Mouse (Mus musculus) cerebellum, adult 11 months (tissue): ENCODE measurements at regions not wholly inside any gene's neighbourhood (a gene's known extent, or its start where the extent isn't known, plus 50 kb on each side); places are given as distances from the start of the nearest gene placed in this dataset.
"Not testable (repeated sequence)": the region's sequence is repeated elsewhere in the genome, so short reads cannot be mapped to it uniquely, and the experiment has no call there.

Experiments used
- DNase-seq: peaks from one replicate; pipeline ENCODE4 v3.0.0; 2022

DNA sequence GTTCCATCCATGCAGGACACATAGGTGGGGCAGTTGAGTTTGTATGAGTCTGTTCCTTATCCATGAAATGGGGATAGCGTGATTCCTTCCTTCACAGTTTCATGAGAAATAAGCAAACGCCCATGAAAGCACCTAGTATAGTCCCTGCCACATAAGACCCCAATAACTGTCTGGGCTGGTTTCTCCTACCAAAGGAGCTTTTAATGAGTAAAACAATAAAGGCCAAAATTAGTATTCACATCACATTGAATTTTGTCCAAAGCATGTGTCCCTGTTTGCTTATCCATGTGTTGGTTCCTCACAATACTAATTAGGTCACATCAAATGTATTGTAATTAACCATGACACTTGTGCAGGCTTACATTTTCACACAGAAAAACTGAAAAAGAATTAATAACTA is 221.3 kb downstream of the Prdm13 start:
- DNase-seq = no peak

DNA sequence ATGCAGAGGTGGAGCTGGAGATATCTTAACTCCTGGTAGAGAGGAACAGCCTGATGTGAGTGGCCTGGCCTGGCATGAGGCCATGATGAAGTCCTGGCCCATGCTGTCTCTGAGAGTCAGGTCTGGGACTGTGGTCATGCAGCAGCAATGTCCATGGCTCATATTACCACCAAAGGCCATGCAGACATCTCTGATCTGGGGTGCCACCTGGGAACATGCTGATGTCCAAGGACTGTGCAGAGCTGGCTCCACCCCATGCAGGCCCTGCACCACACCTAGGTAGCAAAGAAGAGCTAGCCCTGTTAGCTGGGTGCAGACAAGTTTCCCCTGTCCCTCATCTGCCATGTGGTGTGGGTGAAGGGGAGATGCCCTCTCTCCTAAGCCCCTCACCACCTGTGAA is 244.5 kb downstream of the Prdm13 start:
- DNase-seq = no peak

DNA sequence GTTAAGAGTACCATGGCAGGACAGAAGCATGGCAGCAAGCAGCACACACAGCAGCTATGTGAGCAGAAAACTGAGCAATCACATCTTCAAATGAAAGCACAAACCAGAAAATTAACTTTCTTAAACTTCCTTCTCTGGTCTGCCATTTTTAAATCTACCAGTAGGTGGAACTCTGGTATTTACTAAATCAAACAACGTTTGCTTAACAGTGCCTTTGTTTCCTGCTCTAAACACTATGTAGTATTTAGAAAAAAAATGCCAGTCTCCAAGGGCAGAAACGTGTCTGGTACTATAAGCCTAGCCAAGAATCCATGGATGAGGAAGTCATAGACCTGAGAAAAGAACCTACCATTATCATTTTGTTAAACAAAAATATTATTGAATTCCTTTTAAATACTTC is 249.1 kb downstream of the Prdm13 start:
- DNase-seq = no peak

DNA sequence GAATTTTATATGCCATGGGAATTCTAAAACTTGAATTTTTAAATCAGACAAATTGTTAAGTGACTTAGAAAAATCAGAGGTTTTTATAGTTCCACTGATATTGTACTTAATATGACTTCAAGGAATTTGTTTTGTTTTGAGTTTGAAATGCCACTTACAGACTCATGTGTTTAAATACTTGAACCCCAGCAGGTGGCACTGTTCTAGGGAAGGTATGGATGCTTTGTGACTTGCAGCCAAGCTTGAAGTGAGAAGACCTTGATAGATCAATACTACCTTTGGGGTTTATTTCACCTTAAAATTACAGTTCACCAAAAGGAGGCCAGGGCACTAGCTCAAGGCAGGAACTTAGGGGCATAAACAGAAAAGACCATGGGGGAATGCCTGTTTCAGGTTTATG is 277.9 kb downstream of the Prdm13 start:
- DNase-seq = no peak

DNA sequence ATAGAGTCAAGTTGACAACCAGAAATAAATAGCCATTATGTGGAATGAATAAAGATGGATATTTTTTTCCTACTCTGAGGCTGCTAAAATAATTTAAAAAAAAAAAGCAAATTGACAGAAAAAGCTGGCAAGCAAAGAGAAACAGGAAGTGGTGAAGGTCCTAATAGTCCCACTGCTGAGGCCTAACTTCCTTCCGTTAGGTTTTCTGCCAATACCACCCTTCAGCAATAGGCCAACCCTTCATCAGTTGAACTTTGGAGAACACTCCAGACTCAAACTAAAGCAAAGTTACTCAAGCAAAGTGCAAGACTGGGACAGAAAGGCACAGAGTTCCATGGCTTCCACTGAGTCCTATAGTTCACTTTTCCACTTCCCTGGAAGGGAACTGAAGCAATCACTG is 316.4 kb downstream of the Prdm13 start:
- no peak for DNase-seq

DNA sequence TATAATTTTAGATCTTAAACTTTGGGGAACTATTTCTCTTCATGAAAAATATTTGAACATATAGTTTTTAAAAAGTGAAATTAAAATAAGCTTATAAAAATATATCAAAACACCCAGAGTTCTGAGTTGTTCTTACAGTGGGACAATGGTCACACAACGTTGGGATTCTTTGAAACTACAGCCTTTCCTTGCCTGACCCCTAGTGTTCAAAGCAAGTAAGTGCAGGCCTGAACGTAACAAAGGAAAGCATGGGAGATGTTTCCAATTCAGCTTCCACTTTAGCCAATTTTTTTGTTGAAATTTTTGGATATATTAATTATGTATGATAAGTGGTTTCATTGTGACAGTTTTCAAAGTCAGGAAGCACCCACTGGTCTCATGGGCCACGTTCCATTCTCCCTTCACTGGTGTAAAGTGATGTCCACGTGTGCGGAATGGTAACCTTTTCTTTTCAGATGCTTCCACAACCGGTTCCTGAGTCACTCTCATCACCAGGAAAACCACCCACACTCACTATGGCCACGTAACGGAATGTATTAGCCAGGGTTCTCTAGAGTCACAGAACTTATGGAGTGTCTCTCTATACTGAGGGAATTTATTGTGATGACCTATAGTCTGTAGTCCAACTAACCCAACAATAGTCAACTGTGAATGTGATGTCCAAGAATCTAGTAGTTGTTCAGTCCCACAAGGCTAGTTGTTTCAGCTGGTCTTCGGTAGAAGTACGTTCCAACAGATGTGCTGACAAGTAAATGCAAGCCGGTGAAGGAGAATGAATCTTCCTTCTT is 317.3 kb downstream of the Prdm13 start:
- DNase-seq = no peak

DNA sequence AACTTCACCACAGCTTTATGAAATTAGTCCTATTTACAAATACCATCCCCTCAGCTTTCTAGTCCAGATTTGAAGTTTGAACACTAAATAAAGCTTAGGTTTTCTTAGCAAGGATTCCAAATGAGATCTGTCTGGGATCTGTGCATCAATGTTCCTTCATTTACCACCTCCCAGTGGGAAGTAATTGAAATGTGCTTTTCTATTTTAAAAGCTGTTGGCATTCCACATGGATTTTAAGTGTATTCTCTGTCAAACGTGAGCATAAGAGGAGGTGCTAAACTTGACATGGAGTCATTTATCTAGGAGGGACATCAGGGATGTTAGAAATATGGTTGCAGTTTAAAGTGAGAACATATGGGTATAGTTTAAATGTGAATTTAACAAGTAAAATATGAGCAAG is 364.0 kb downstream of the Prdm13 start:
- no peak for DNase-seq

DNA sequence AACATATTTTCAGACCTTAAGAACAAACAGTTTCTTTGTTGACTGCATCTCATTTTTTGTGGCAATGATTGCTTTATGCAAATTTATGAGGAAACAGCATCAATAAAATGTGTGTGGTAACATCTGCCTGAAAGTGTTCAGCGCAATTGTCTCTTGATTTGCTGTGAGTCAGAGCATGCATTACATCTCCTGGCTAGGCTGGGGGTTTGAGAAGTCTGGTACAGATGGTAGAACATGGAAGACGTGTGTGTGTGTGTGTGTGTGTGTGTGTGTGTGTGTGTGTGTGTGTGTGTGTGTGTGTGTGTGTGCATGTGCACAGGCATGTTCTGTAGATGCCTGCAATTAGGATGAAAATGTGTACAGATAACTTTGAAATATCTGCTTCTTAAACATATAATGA is 376.5 kb downstream of the Prdm13 start:
- not testable (repeated sequence) for DNase-seq

DNA sequence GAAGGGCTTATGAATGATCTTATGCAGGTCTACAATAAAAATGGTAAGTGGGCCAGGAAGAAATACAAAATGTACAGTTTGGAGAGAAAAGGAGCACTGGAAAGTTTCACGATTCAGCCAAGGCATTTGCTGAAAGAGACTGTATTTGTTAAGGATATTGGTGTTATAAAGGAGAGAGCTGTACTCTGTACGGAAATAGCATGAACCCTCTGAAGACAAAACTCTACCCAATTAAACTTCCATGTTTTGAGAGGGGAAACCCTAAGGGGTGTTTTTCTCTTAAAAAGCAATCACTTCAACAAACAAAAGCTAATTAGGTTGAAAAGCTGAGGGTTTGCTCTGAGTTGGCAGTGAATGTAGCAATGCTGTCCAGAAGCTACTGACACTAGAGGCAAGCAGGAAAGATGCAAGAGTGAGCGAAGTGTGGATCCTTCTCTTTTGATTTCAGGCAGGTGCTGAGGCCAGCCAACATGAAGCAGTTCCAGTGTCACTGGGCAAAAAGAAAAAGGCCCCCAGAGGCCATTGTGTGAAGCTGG is 378.2 kb downstream of the Prdm13 start:
- no peak for DNase-seq

DNA sequence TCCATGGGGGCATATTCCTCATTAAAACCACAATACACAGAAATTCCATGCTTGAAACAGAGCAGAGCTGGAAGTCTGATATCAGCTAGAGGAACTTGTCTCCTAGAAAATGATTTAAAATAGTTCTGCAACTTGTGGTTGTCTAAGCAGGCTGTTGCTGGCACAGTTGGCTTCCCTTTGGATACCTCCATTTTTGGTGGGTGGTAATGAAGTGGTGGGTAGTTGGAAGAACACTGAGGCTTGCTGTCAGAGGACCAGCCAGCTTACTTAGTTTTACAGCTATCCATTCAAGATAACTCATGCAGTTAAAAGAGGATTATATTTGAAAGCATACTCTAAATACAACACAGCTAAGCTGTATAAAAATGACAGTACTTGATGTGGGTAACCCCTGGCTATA is 385.6 kb downstream of the Prdm13 start:
- DNase-seq = no peak

DNA sequence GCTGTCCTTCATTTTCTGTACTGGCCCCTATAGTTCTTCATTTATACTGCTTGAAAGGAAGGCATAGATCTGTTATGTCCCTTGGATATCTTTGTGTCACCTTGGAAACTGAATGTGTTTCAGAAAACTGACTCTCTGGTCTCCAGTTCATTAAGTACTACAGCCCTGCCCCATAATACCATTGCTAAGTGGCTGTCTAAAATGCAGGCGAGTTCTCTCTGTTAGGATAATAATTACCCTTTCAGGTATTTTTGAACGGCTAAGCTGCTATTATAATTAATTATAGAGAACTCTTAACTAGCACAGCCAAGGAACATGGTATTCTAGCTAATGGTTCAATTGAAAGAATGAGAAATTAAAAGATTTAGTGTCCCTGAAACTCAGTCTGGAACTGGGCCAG is 418.5 kb downstream of the Prdm13 start:
- no peak for DNase-seq

DNA sequence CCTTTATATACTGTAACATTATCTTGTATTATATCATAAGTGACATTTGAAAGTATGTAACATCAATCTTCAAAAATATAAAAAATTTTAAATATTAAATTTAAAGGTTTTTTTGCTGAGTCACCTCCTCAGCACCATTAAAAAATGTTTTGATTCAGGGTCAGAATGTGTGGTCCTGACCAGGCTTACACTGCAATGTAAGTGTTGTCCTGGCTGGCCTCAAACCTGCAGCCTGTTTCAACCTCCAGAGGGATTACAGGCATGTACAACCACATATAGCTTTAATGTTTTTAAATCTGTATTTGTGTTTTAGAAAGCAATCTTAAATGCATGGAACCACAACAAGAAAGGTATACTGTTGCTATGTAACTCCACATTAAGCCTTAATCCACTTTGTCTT is 418.9 kb downstream of the Prdm13 start:
- DNase-seq = no peak

DNA sequence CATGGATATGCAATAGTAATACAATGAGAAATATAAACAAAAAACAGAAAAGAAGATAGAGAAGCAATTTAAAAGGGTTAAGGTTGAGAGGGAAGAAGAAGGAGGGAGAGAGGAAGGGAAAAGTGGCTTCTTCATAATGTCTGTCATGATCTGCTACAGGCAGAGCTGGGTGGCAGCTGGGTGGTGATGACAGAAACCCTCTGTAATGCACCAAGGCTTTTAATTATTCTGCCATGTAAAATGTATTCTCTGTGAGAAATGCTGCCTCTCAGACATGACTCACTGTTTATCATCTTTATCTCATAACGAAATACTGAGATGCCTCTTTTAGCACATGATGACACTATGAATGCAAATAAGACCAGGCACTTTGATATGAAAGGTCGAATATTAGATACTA is 435.4 kb downstream of the Prdm13 start:
- DNase-seq = no peak

DNA sequence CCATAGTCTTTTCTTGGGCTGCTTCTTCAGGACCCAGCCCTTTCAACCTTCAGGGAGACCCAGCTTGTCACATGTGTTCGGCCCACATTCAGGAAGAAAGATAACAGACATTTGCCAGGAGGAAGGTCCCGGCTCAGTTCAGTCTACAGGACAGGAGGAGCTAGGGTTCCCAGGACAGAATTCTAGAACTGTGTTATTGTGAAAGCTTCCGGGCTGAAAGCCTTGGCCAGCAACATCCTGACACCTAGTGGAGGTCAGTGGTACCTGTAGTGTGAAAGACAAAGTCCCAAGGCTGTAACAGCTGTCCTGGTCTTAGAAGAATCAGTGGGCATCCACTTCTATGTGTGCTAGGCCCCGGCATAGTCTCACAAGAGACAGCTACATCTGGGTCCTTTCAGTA is 463.1 kb downstream of the Prdm13 start:
- peak; percentile 0 for DNase-seq

DNA sequence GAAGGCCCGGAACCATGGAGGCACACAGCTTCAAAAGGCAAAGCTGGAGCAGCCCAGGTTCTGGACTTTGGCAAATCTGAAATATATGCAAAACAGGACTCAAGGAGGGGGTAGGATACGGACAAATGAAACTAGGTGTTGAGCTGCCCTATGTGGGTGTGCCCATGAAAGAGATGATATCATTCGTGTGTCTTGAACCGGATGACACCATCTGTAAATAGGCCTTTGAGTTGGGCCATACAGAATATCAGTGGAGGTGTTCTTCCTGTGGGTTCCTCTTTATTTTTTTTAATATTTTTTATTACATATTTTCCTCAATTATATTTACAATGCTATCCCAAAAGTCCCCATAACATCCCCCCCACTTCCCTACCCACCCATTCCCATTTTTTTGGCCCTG is 478.1 kb downstream of the Prdm13 start:
- no peak for DNase-seq

DNA sequence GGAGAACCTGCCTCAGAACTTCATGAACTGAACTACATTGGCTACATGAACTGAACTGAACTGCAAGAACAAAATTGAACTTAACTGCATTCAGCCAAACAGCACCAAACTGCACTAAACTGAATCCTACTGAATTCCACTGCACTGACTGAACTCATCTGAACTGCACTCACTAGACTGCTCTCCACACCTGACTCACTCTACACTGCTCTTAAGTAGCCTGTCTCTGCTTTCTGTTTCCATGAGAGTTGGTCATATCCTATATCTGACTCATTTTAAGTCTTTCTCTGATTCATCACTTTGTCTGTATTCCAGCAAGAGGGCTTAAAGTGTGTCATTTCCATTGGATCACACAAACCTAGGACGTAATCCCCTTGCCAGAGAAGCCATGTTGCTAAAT is 490.1 kb downstream of the Prdm13 start:
- no peak for DNase-seq

DNA sequence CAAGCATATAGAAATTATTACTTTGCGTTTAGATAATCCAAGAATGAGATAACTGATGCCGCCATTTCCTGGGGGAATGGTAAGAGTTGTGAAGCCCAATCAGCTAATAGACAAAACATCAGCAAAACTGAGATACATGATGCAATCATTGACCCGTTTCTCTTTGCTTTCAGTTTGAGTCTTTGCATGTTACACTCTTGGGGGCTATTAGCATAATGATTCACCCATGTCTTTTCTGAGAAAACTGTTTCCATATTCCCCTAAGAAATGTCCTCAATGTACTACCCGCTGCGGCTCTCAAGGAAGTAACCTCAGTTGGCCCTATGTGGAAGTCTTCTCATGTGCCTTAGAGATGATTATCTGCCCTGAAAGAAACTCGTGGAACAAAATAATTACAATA is 512.0 kb downstream of the Prdm13 start:
- no peak for DNase-seq

DNA sequence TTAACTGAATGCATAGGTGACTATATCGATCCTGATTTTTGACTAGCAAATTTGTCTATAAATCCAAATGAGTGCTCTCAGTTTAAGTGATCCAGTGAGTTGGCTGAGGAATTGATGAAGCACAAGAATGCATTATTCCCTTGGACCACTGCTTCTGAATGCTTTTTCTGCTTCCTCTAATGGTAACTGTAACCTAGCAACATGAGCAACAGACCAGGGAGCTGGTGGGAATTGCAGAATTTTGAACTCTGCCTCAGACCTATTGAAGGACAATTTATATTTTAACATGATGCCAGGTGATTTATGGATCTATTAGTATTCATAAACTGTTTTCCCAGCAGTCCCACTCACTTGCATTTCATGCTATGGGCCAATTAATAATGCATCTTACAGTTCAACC is 512.7 kb downstream of the Prdm13 start:
- DNase-seq = no peak

DNA sequence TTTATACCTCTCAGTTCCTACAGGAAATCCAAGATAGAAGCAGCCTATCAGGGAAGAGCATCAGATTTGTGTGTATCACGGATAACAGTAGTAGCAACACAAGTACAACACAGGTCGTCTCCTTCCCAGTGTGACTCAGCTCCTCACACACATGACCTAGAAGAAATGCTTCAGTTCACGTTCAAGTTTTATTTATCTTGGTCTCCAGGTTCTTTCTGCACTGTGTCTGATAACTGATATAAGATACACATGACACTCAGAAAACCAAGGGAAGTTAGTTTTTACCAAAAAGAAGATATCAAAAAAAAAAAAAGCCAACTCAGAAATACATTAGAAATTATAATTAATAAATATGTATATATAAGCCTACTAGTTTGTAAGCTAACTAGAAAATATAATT is 515.0 kb downstream of the Prdm13 start:
- DNase-seq = no peak

DNA sequence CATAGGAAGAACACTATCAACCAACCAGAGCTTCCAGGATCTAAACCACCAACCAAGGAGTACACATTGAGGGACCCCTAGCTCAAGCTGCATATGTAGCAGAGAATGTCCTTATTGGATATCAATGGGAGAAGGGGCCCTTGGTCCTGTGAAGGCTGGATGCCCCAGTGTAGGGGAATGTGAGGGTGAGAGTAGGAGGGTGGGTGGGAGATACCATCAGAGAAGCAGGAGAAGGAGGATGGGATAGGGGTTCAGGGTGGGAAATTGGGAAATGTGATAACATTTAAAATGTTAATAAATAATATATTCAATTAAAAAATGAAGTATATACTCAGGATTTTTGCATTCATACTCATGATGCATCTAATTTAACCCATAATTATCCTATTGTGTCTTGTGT is 523.6 kb downstream of the Prdm13 start:
- no peak for DNase-seq

DNA sequence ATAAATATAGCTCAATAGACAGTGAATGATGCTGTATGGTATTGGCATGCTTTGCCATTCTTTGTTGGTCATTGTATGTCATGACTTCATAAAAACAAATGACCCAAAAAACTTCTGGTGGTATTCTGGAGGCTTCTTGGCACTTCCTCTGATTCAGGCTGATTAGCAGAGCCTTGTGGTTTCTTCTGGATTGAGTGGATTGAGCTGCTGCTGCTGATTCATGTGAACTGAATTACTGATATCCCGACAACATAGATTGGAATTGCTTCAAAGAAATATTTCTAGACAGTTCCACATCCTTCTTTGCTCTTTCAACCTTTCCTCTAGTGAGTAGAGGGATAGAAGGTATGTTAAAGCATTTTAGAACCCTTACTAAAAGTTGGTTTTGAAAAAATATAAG is 559.9 kb downstream of the Prdm13 start:
- no peak for DNase-seq

DNA sequence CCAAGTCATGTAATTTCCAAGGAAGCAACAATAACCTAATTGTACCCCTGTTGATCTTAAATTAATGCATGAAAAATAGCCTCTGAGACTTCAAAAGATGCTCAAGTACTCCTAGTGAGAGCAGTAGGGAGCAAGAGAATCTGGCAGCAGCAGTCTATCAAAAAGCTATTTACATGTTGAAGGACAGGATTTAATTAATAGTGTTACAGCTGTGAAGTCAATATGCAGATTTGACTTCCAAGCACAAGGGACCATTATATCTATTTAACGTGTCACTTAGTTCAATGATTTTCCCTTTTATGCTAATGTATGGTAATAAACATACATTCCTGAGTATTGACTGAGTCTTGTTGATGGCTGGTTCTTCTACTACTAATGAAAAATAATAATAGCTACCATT is 590.0 kb downstream of the Prdm13 start:
- DNase-seq = no peak

DNA sequence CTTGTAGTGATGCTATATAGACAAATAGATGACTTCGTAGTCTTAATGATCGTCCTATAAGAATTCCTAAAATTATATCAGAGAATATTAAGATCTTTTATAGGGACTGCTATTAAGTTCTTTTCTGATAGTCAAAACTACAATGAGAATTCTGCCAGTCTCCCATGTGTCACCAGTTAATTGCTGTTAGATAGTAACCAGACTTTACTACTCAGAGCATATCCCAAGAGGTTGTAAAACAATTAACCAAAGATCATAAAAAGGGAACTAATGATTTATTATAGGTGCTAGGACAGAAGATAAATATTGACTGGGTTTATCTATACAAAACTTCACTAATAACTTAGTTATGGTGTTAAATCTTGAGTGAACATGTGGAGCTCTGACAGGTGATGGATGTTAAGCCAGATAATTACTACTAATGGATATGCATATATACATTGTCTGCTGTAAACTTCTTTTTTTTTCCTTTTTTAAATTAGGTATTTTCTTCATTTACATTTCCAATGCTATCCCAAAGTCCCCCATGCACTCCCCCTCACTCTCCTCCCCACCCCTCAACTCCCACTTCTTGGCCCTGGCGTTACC is 615.5 kb downstream of the Prdm13 start:
- DNase-seq = no peak
